Mouse (Mus musculus) ovary, adult 18-20 months (tissue): ENCODE results near the gene Lef1.

Source experiments
- DNase-seq: peaks from one replicate; pipeline ENCODE4 v3.0.0; 2022; ENCODE audit warnings: low spot score, mixed read lengths

Gene Lef1

GRCm38 (mm10) chr3:131190671-131191367, 80.5 kb downstream of the Lef1 start:
- no peak for DNase-seq

GRCm38 (mm10) chr3:131191454-131191853, 81.2 kb downstream of the Lef1 start:
- DNase-seq = no peak

- DNase-seq = no peak
Observed at GRCm38 (mm10) chr3:131196050-131196449, 85.8 kb downstream of the Lef1 start.

GRCm38 (mm10) chr3:131196507-131197019, 86.3 kb downstream of the Lef1 start:
- DNase-seq = no peak

- no peak for DNase-seq
Observed at GRCm38 (mm10) chr3:131198991-131199390, 88.7 kb downstream of the Lef1 start.

- DNase-seq = no peak
Observed at GRCm38 (mm10) chr3:131199590-131200288, 89.5 kb downstream of the Lef1 start.

- DNase-seq = no peak
Observed at GRCm38 (mm10) chr3:131202311-131202710, 92.0 kb downstream of the Lef1 start.

GRCm38 (mm10) chr3:131207846-131208245, 97.6 kb downstream of the Lef1 start:
- no peak for DNase-seq

GRCm38 (mm10) chr3:131208265-131208891, 98.1 kb downstream of the Lef1 start:
- no peak for DNase-seq

- no peak for DNase-seq
Observed at GRCm38 (mm10) chr3:131212200-131212599, 101.9 kb downstream of the Lef1 start.

- DNase-seq = no peak
Observed at GRCm38 (mm10) chr3:131214060-131214658, 103.9 kb downstream of the Lef1 start.

GRCm38 (mm10) chr3:131214841-131215240, 104.6 kb downstream of the Lef1 start:
- no peak for DNase-seq

GRCm38 (mm10) chr3:131218636-131219390, 108.5 kb downstream of the Lef1 start:
- DNase-seq = no peak

- no peak for DNase-seq
Observed at GRCm38 (mm10) chr3:131228083-131228482, 117.8 kb downstream of the Lef1 start.

GRCm38 (mm10) chr3:131237061-131237460, 126.8 kb downstream of the Lef1 start:
- DNase-seq = no peak

- DNase-seq = peak; percentile 29
Observed at GRCm38 (mm10) chr3:131237785-131238633, 127.7 kb downstream of the Lef1 start.

- peak; percentile 73 for DNase-seq
Observed at GRCm38 (mm10) chr3:131245766-131246578, 135.7 kb downstream of the Lef1 start.

- no peak for DNase-seq
Observed at GRCm38 (mm10) chr3:131246579-131247046, 136.3 kb downstream of the Lef1 start.

- DNase-seq = no peak
Observed at GRCm38 (mm10) chr3:131247447-131247846, 137.2 kb downstream of the Lef1 start.

GRCm38 (mm10) chr3:131247851-131248250, 137.6 kb downstream of the Lef1 start:
- no peak for DNase-seq
